Mouse (Mus musculus) spleen, adult 2 months (tissue): ENCODE measurements around the gene A530084C06Rik.

Experiments
- CTCF ChIP-seq: fragments of 200-500 bp; IDR thresholded peaks from 2 replicates; pipeline ENCODE4 v1.5.1; 2011; ENCODE audit warnings: mild to moderate bottlenecking, inconsistent platforms; ENCODE audit not compliant: insufficient read depth, insufficient read length, insufficient replicate concordance; ENCODE audit errors: extremely low read depth
- POLR2A ChIP-seq: fragments of 200-500 bp; IDR thresholded peaks from 2 replicates; pipeline ENCODE4 v1.6.1; 2011; ENCODE audit warnings: low read depth, low read length, inconsistent platforms

- TF ChIP-seq CTCF (no peak), POLR2A (no peak)
These were observed 19.3 kb upstream of the A530084C06Rik start for GRCm38 (mm10) chr13:31578389-31578788.
